Comparison of ENCODE assay signal across 8 mouse cellular contexts in genomic region chr5:129586471-129586870, GRCm38 (mm10). TPM values are rescaled to one million over a fixed set of nuclear protein-coding genes. Genes with fewer than 3 reads are reported as not detected.
DNase-seq lines count a peak whose midpoint lies in the region; ATAC-seq lines count a peak whose summit lies in the region.

No protein-coding gene starts in this region.

- 55% methylated on average over 13 of the region's 13 CpGs for WGBS in liver, embryonic 11.5 days
- WGBS in forebrain, embryonic 12.5 days: 35% methylated on average over 13 of the region's 13 CpGs
- 56% methylated on average over 13 of the region's 13 CpGs for WGBS in limb, embryonic 11.5 days
- WGBS in neural tube, embryonic 15.5 days: 25% methylated on average over 13 of the region's 13 CpGs

- no peak overlapping the region for H3K9ac ChIP-seq in liver, embryonic 11.5 days (ENCODE audit: low read depth, low read length)
- H3K9ac ChIP-seq in forebrain, embryonic 12.5 days: peak overlapping the region; percentile 36
- peak overlapping the region; percentile 61 for H3K9ac ChIP-seq in limb, embryonic 11.5 days (ENCODE audit: low read length)
- peak overlapping the region; percentile 44 for H3K9ac ChIP-seq in neural tube, embryonic 15.5 days (replicated peaks)

- peak overlapping the region; percentile 100 for H3K4me2 ChIP-seq in liver, embryonic 11.5 days
- H3K4me2 ChIP-seq in forebrain, embryonic 12.5 days: peak overlapping the region; percentile 97
- peak overlapping the region; percentile 99 for H3K4me2 ChIP-seq in limb, embryonic 11.5 days (ENCODE audit: low read depth, severe bottlenecking)
- peak overlapping the region; percentile 99 for H3K4me2 ChIP-seq in neural tube, embryonic 15.5 days

- H3K9me3 ChIP-seq in liver, embryonic 11.5 days (ENCODE audit: control insufficient read depth, low read length): no peaks in the 10 kb centered on the region
- no peaks in the 10 kb centered on the region for H3K9me3 ChIP-seq in forebrain, embryonic 12.5 days
- H3K9me3 ChIP-seq in limb, embryonic 11.5 days (ENCODE audit: control insufficient read depth, low read length): no peaks in the 10 kb centered on the region
- no peaks in the 10 kb centered on the region for H3K9me3 ChIP-seq in neural tube, embryonic 15.5 days (replicated peaks)

- peaks cover 21% of the 10 kb centered on the region for H3K4me1 ChIP-seq in liver, embryonic 11.5 days (replicated peaks; ENCODE audit: control insufficient read depth, insufficient read depth, low read length)
- H3K4me1 ChIP-seq in forebrain, embryonic 12.5 days: peaks cover 46% of the 10 kb centered on the region
- peaks cover 9% of the 10 kb centered on the region for H3K4me1 ChIP-seq in limb, embryonic 11.5 days (ENCODE audit: control insufficient read depth, insufficient read depth, low read length)
- peaks cover 52% of the 10 kb centered on the region for H3K4me1 ChIP-seq in neural tube, embryonic 15.5 days

- intact Hi-C loops in left cerebral cortex, postnatal 14 days (cut with DNase I): loop anchor here (2.0 kb wide), 1 partner anchor 408 kb away; no protein-coding TSS in a partner anchor

- peaks cover 56% of the 10 kb centered on the region for H3K27me3 ChIP-seq in liver, embryonic 11.5 days (replicated peaks; ENCODE audit: control insufficient read depth, insufficient read depth, low read length)
- peaks cover 33% of the 10 kb centered on the region for H3K27me3 ChIP-seq in forebrain, embryonic 12.5 days
- H3K27me3 ChIP-seq in limb, embryonic 11.5 days (ENCODE audit: control insufficient read depth, insufficient read depth, low read length): peaks cover 33% of the 10 kb centered on the region
- peaks cover 20% of the 10 kb centered on the region for H3K27me3 ChIP-seq in neural tube, embryonic 15.5 days (replicated peaks)

- no peak overlapping the region for H3K4me3 ChIP-seq in liver, embryonic 11.5 days (ENCODE audit: low read depth, low read length)
- H3K4me3 ChIP-seq in forebrain, embryonic 12.5 days (replicated peaks): peak overlapping the region; percentile 73
- H3K4me3 ChIP-seq in limb, embryonic 11.5 days (ENCODE audit: low read depth, low read length): no peak overlapping the region
- peak overlapping the region; percentile 85 for H3K4me3 ChIP-seq in neural tube, embryonic 15.5 days (replicated peaks)

- no peak for ATAC-seq in liver, embryonic 11.5 days (replicated peaks; ENCODE audit: low FRiP score)
- ATAC-seq in forebrain, embryonic 12.5 days (ENCODE audit: low FRiP score): no peak; the same call in 1 of the 2 replicates
- ATAC-seq in limb, embryonic 11.5 days (ENCODE audit: insufficient number of reproducible peaks, low FRiP score, low TSS enrichment, low read depth): peak; percentile 5; the same call in 1 of the 2 replicates
- ATAC-seq in neural tube, embryonic 15.5 days (ENCODE audit: low FRiP score): no peak; the same call in 1 of the 2 replicates

- no peaks in the 10 kb centered on the region for H3K36me3 ChIP-seq in liver, embryonic 11.5 days (ENCODE audit: control insufficient read depth, insufficient read depth, low read length)
- no peaks in the 10 kb centered on the region for H3K36me3 ChIP-seq in forebrain, embryonic 12.5 days (replicated peaks)
- H3K36me3 ChIP-seq in limb, embryonic 11.5 days (ENCODE audit: control insufficient read depth, insufficient read depth, low read length): no peaks in the 10 kb centered on the region
- no peaks in the 10 kb centered on the region for H3K36me3 ChIP-seq in neural tube, embryonic 15.5 days

- DNase-seq in liver, embryonic 11.5 days (ENCODE audit: low spot score): no peak
- no peak for DNase-seq in liver
- no peak for DNase-seq in limb, embryonic 11.5 days (ENCODE audit: low spot score)
- no peak for DNase-seq in thymus, postnatal 14 days
- no peak for DNase-seq in spleen, adult 18-20 months
- no peak for DNase-seq in left cerebral cortex, postnatal 14 days (ENCODE audit: low spot score in 2 of 2)

- H3K27ac ChIP-seq in liver, embryonic 11.5 days (ENCODE audit: low read depth, low read length): no peak overlapping the region
- H3K27ac ChIP-seq in forebrain, embryonic 12.5 days: peak overlapping the region; percentile 85
- no peak overlapping the region for H3K27ac ChIP-seq in limb, embryonic 11.5 days (replicated peaks; ENCODE audit: low read depth, low read length)
- peak overlapping the region; percentile 49; the same call in 1 of the 2 replicates for H3K27ac ChIP-seq in neural tube, embryonic 15.5 days (replicated peaks)

RNA-seq across cellular contexts. Expression of gene Mmp17, which starts 2.5 kb away (rescaled TPM):
- 0.44 and 0.67 TPM in 2 replicates for polyA plus RNA-seq in liver, embryonic 11.5 days (2014; fragmentation: Nextera tagmentation; extraction: Ambion mirVana)
- 8.4 and 10.4 TPM in 2 replicates for polyA plus RNA-seq in forebrain, embryonic 12.5 days (2016; fragmentation: Nextera tagmentation; extraction: Ambion mirVana)
- 0.68 and 1.4 TPM in 2 replicates for polyA plus RNA-seq in limb, embryonic 11.5 days (2014; fragmentation: Nextera tagmentation; extraction: Ambion mirVana)
- polyA plus RNA-seq in neural tube, embryonic 15.5 days (2015; fragmentation: Nextera tagmentation; extraction: Ambion mirVana): 10.1 and 12.0 TPM in 2 replicates
- 10 to 100 TPM; 91.1 to 94.9 TPM for total RNA-seq in left cerebral cortex, postnatal 14 days (2021)

Comparison
In these comparisons a context has a peak if more than half of its experiments do, and no peak if none do; other contexts are left out.
1. H3K27ac ChIP-seq: peak in forebrain, embryonic 12.5 days (single experiment) and neural tube, embryonic 15.5 days (single experiment); none in liver, embryonic 11.5 days (single experiment) and limb, embryonic 11.5 days (single experiment).
2. H3K4me3 ChIP-seq: peak in forebrain, embryonic 12.5 days (single experiment) and neural tube, embryonic 15.5 days (single experiment); none in liver, embryonic 11.5 days (single experiment) and limb, embryonic 11.5 days (single experiment).
3. Peak in every context shown above with its lines, with median percentiles within 50 percentile points of each other: H3K4me2 ChIP-seq.